ENCODE assay signal across 15 mouse cellular contexts in genomic region chr7:109016378-109016923, GRCm38 (mm10).
A peak's percentile ranks its signal among the peaks of the same experiment; 100 is the strongest.
DNase-seq lines count a peak whose midpoint lies in the region; ATAC-seq lines count a peak whose summit lies in the region.
"Had no signal": no experiment of that assay in that cellular context is flagged by ENCODE, and none has a peak within 500 bp of the region (broad histone marks: within the 10 kb centered on the region; RNA-seq: fewer than 3 reads in every experiment).

No protein-coding gene starts in this region.

- ATAC-seq in hindbrain, embryonic 13.5 days (ENCODE audit: low FRiP score) = peak; percentile 62
- ATAC-seq in neural tube, embryonic 15.5 days (ENCODE audit: low FRiP score) = 0 out of 2 replicates have a peak, but pooled peaks have one; percentile 4

- intact Hi-C loops in left cerebral cortex, postnatal 4 days (cut with DNase I) = no loop called here
- intact Hi-C loops in left cerebral cortex, postnatal 14 days (cut with DNase I) = no loop called here

- H3K27me3 ChIP-seq in hindbrain, embryonic 13.5 days = 0 out of 2 replicates have a peak, but pooled peaks cover 4% of the 10 kb centered on the region
- H3K27me3 ChIP-seq in neural tube, embryonic 15.5 days (replicated peaks) = no peaks in the 10 kb centered on the region

- H3K9ac ChIP-seq in hindbrain, embryonic 13.5 days = 0 out of 2 replicates have a peak overlapping the region, but pooled peaks have one; percentile 25
- H3K9ac ChIP-seq in neural tube, embryonic 15.5 days (replicated peaks) = no peak overlapping the region
- H3K9ac ChIP-seq: liver, embryonic 13.5 days had no signal

- H3K36me3 ChIP-seq in hindbrain, embryonic 13.5 days = peaks cover 8% of the 10 kb centered on the region
- no peaks in the 10 kb centered on the region; the same call in 1 of the 2 replicates for H3K36me3 ChIP-seq in neural tube, embryonic 15.5 days
- H3K36me3 ChIP-seq: G1E; liver, embryonic 13.5 days had no signal

- peak overlapping the region; percentile 91 for H3K27ac ChIP-seq in hindbrain, embryonic 13.5 days
- H3K27ac ChIP-seq in neural tube, embryonic 15.5 days (replicated peaks) = peak overlapping the region; percentile 58
- H3K27ac ChIP-seq: liver, embryonic 13.5 days had no signal

- H3K4me3 ChIP-seq in hindbrain, embryonic 13.5 days = no peak overlapping the region
- H3K4me3 ChIP-seq in neural tube, embryonic 15.5 days (replicated peaks) = no peak overlapping the region
- H3K4me3 ChIP-seq: liver, embryonic 13.5 days; megakaryocyte, embryonic 14.5 days had no signal

- peak overlapping the region; percentile 16; the same call in 1 of the 2 replicates for H3K4me2 ChIP-seq in hindbrain, embryonic 13.5 days
- H3K4me2 ChIP-seq in neural tube, embryonic 15.5 days = no peak overlapping the region
- H3K4me2 ChIP-seq: heart, embryonic 11.5 days; liver, embryonic 13.5 days had no signal

- peak; percentile 46 to 70 for DNase-seq in adrenal gland, adult (ENCODE audit: inconsistent age in 2 of 2, low spot score in 1 of 2)
- DNase-seq in adrenal gland, postnatal 25 days = no peak
- DNase-seq in left cerebral cortex, postnatal 4 days = peak; percentile 41
- DNase-seq in left cerebral cortex, postnatal 14 days (ENCODE audit: low spot score in 2 of 2) = no peak
- no peak for DNase-seq in thymus, adult 18-20 months
- no peak for DNase-seq in lung, postnatal 14 days
- DNase-seq: cerebellum, adult 2 months; kidney, adult 11 months; liver, embryonic 13.5 days; thymus, postnatal 36 days had no signal

- 12% methylated on average over 5 of the region's 5 CpGs for WGBS in hindbrain, embryonic 13.5 days
- WGBS in neural tube, embryonic 15.5 days = 14% methylated on average over 5 of the region's 5 CpGs

- H3K4me1 ChIP-seq in hindbrain, embryonic 13.5 days (replicated peaks) = peaks cover 62% of the 10 kb centered on the region
- H3K4me1 ChIP-seq in neural tube, embryonic 15.5 days = peaks cover 46% of the 10 kb centered on the region
- H3K4me1 ChIP-seq: liver, embryonic 13.5 days; megakaryocyte, embryonic 14.5 days had no signal

- no peaks in the 10 kb centered on the region for H3K9me3 ChIP-seq in hindbrain, embryonic 13.5 days
- no peaks in the 10 kb centered on the region for H3K9me3 ChIP-seq in neural tube, embryonic 15.5 days (replicated peaks)
- H3K9me3 ChIP-seq: G1E; liver, embryonic 13.5 days; megakaryocyte, embryonic 14.5 days had no signal

Comparison
In these comparisons a context has a peak if more than half of its experiments do, and no peak if none do; other contexts are left out.
1. DNase-seq: peak in adrenal gland, adult (2 of 2) and left cerebral cortex, postnatal 4 days (single experiment); none in adrenal gland, postnatal 25 days (single experiment), left cerebral cortex, postnatal 14 days (0 of 2), thymus, adult 18-20 months (0 of 2) and lung, postnatal 14 days (single experiment).